In genomic region chr6:30958736-30959540, GRCm38 (mm10) we compare ENCODE assay signal across 9 mouse cellular contexts. TPM values are rescaled to one million over a fixed set of nuclear protein-coding genes. Genes with fewer than 3 reads are reported as not detected.
DNase-seq lines count a peak whose midpoint lies in the region; ATAC-seq and TF ChIP-seq lines count a peak whose summit lies in the region.
"Had no signal": no experiment of that assay in that cellular context is flagged by ENCODE, and none has a peak within 500 bp of the region (broad histone marks: within the 10 kb centered on the region; RNA-seq: fewer than 3 reads in every experiment).

TSS of gene Klf14 (minus strand) at chr6:30959078.

- ATAC-seq in heart, embryonic 15.5 days (replicated peaks; ENCODE audit: insufficient number of reproducible peaks, insufficient read depth, low FRiP score, low read depth), result peak; percentile 47; the same call in 1 of the 2 replicates
- no peak; the same call in 1 of the 2 replicates for ATAC-seq in limb, embryonic 12.5 days (ENCODE audit: insufficient number of reproducible peaks, insufficient read depth, low FRiP score, low TSS enrichment, low read depth)
- no peak for ATAC-seq in neural tube, embryonic 12.5 days (ENCODE audit: low FRiP score, low read depth)
- ATAC-seq in activated CD4-positive, CD25-positive, alpha-beta regulatory T cell, adult 4 months, result no peak
- ATAC-seq: Patski had no signal

- TF ChIP-seq CTCF in lung, adult 2 months (IDR thresholded peaks at IDR 0.05; ENCODE audit: insufficient read depth, low read length), result no peak

- 2% methylated on average over 75 of the region's 75 CpGs for WGBS in lung, adult 2 months
- WGBS in embryonic facial prominence, embryonic 10.5 days, result under 1% methylated on average over 75 of the region's 75 CpGs
- under 1% methylated on average over 70 of the region's 75 CpGs for WGBS in heart, embryonic 15.5 days
- WGBS in limb, embryonic 12.5 days, result under 1% methylated on average over 75 of the region's 75 CpGs
- WGBS in neural tube, embryonic 12.5 days, result under 1% methylated on average over 75 of the region's 75 CpGs

- H3K36me3 ChIP-seq in embryonic facial prominence, embryonic 10.5 days (replicated peaks), result peaks cover 7% of the 10 kb centered on the region
- peaks cover 9% of the 10 kb centered on the region; the same call in 1 of the 2 replicates for H3K36me3 ChIP-seq in heart, embryonic 15.5 days
- H3K36me3 ChIP-seq in limb, embryonic 12.5 days, result peaks cover 3% of the 10 kb centered on the region; the same call in 1 of the 2 replicates
- peaks cover 3% of the 10 kb centered on the region; the same call in 1 of the 2 replicates for H3K36me3 ChIP-seq in neural tube, embryonic 12.5 days

- peak within 1 kb of the TSS; percentile 85 for H3K4me2 ChIP-seq in heart, embryonic 15.5 days
- H3K4me2 ChIP-seq in limb, embryonic 12.5 days, result peak within 1 kb of the TSS; percentile 74
- peak within 1 kb of the TSS; percentile 82 for H3K4me2 ChIP-seq in neural tube, embryonic 12.5 days (replicated peaks)

- H3K9ac ChIP-seq in heart, embryonic 15.5 days, result peak within 1 kb of the TSS; percentile 20; the same call in 1 of the 2 replicates
- H3K9ac ChIP-seq in limb, embryonic 12.5 days (replicated peaks), result peak within 1 kb of the TSS; percentile 54; the same call in 1 of the 2 replicates
- peak within 1 kb of the TSS; percentile 33; the same call in 1 of the 2 replicates for H3K9ac ChIP-seq in neural tube, embryonic 12.5 days

- peaks cover 90% of the 10 kb centered on the region for H3K27me3 ChIP-seq in embryonic facial prominence, embryonic 10.5 days (replicated peaks; ENCODE audit: low read depth, poor library complexity, severe bottlenecking)
- peaks cover 55% of the 10 kb centered on the region for H3K27me3 ChIP-seq in heart, embryonic 15.5 days
- H3K27me3 ChIP-seq in limb, embryonic 12.5 days, result peaks cover 37% of the 10 kb centered on the region
- H3K27me3 ChIP-seq in neural tube, embryonic 12.5 days (replicated peaks), result peaks cover 57% of the 10 kb centered on the region

- H3K4me1 ChIP-seq in lung, adult 2 months (ENCODE audit: control insufficient read depth, insufficient read depth, low read length), result no peaks in the 10 kb centered on the region
- peaks cover 6% of the 10 kb centered on the region for H3K4me1 ChIP-seq in embryonic facial prominence, embryonic 10.5 days
- peaks cover 10% of the 10 kb centered on the region for H3K4me1 ChIP-seq in heart, embryonic 15.5 days (replicated peaks)
- H3K4me1 ChIP-seq in limb, embryonic 12.5 days (replicated peaks), result peaks cover 3% of the 10 kb centered on the region; the same call in 1 of the 2 replicates
- peaks cover 3% of the 10 kb centered on the region; the same call in 1 of the 2 replicates for H3K4me1 ChIP-seq in neural tube, embryonic 12.5 days

- peak; percentile 14 for DNase-seq in lung, adult 2 months
- no peak for DNase-seq in lung, postnatal 36 days
- DNase-seq in embryonic facial prominence, embryonic 10.5 days (ENCODE audit: low spot score), result peak; percentile 79
- DNase-seq in thymus, postnatal 4 days, result no peak

- peaks cover 28% of the 10 kb centered on the region for H3K9me3 ChIP-seq in embryonic facial prominence, embryonic 10.5 days
- peaks cover 26% of the 10 kb centered on the region for H3K9me3 ChIP-seq in heart, embryonic 15.5 days (replicated peaks)
- peaks cover 37% of the 10 kb centered on the region for H3K9me3 ChIP-seq in limb, embryonic 12.5 days
- peaks cover 28% of the 10 kb centered on the region for H3K9me3 ChIP-seq in neural tube, embryonic 12.5 days

- peak within 1 kb of the TSS; percentile 29 for H3K4me3 ChIP-seq in lung, adult 2 months (replicated peaks; ENCODE audit: extremely low read depth, low read depth, low read length)
- peak within 1 kb of the TSS; percentile 69 for H3K4me3 ChIP-seq in embryonic facial prominence, embryonic 10.5 days
- H3K4me3 ChIP-seq in heart, embryonic 15.5 days, result peak within 1 kb of the TSS; percentile 69
- peak within 1 kb of the TSS; percentile 61 for H3K4me3 ChIP-seq in limb, embryonic 12.5 days (replicated peaks)
- H3K4me3 ChIP-seq in neural tube, embryonic 12.5 days, result peak within 1 kb of the TSS; percentile 48

- no peak for TF ChIP-seq POLR2A in lung, adult 2 months (IDR thresholded peaks at IDR 0.05; ENCODE audit: borderline replicate concordance, extremely low read depth, low read depth, low read length)

- H3K27ac ChIP-seq in embryonic facial prominence, embryonic 10.5 days (replicated peaks), result peak within 1 kb of the TSS; percentile 57
- no peak within 1 kb of the TSS for H3K27ac ChIP-seq in heart, embryonic 15.5 days
- H3K27ac ChIP-seq in limb, embryonic 12.5 days, result no peak within 1 kb of the TSS
- no peak within 1 kb of the TSS for H3K27ac ChIP-seq in neural tube, embryonic 12.5 days

RNA-seq across cellular contexts. Expression of gene Klf14, which starts in this region (rescaled TPM):
- polyA plus RNA-seq in lung, adult 2 months (2012; rRNA removed), result not detected in 2 replicates
- polyA plus RNA-seq in embryonic facial prominence, embryonic 10.5 days (2016; fragmentation: Nextera tagmentation; extraction: Ambion mirVana), result 1.1 and 1.7 TPM in 2 replicates
- polyA plus RNA-seq in heart, embryonic 15.5 days (2015; fragmentation: Nextera tagmentation; extraction: Ambion mirVana), result 1.8 and 2.7 TPM in 2 replicates
- 1.2 and 1.9 TPM in 2 replicates for polyA plus RNA-seq in limb, embryonic 12.5 days (2016; fragmentation: Nextera tagmentation; extraction: Ambion mirVana)
- polyA plus RNA-seq in neural tube, embryonic 12.5 days (2016; fragmentation: Nextera tagmentation; extraction: Ambion mirVana), result 0.40 and 0.47 TPM in 2 replicates
- polyA plus RNA-seq in activated CD4-positive, CD25-positive, alpha-beta regulatory T cell, adult 4 months (2017; shearing (Covaris generic)), result not detected
- polyA plus RNA-seq: Patski had no signal

Comparison
In these comparisons a context has a peak if more than half of its experiments do, and no peak if none do; other contexts are left out.
1. Peak in DNase-seq and H3K4me3 ChIP-seq in lung, adult 2 months; RNA of the gene not detected or under 1 TPM.